Mouse (Mus musculus) frontal cortex, adult (tissue): ENCODE results near the gene Gin1.
A peak's percentile ranks its signal among the peaks of the same experiment; 100 is the strongest.

Experiments used
- ATAC-seq: cut with Nextera tagmentation; 2 replicates; pipeline ENCODE4 v1.9.2; 2017; ENCODE audit warnings: mild to moderate bottlenecking, moderate library complexity, mixed read lengths; ENCODE audit not compliant: low TSS enrichment

The Gin1 gene

DNA sequence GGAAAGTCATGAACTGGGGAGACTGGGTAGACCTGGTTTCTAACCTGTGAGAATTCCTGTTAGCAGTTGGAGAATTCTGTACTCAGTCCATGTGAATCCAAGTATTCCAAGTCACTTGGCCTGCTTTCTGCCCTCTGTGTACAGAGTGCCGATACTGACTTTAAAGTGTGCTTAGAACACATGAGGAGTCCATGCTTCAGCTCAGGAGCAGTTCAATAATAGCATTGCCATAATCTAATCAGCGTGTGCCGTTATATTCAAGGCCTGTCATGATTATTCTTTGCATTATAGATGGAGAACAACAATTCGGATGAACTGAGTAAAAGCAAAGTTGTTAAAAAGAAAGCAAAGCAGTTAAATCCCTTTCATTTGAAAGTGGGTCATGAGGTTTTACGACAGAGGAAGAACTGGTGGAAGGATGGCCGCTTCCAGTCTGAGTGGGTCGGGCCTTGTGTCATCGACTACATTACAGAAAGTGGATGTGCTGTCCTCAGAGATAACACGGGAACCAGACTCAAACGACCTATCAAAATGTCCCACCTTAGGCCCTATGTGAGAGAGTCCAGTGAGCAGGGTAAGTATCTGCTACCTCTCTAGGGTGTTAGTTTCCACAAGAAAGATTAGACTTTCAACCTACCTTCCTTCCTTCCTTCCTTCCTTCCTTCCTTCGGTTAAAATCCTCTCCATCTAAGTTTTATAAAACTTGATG lies 15.9 kb downstream of the Gin1 start:
- no peak for ATAC-seq

DNA sequence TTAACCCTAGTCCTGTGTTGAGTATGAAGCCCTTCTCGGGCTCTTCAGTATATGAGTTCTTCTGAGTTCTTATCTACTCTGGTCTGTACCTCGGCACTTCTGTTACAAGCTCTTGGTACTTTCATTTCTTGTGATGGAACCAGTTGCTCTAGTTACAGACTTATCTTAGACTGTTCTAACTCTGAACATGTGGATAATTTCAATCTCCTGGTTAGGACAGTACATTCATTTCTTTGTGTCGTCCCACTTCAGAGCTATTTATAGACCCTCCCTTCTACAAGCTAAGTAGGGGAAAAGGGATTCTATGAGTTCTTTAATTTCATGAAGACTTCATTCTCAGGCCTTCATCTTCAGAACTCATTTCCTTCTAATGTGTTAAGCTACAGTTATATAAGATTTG lies 17.7 kb downstream of the Gin1 start:
- peak; percentile 76 for ATAC-seq

DNA sequence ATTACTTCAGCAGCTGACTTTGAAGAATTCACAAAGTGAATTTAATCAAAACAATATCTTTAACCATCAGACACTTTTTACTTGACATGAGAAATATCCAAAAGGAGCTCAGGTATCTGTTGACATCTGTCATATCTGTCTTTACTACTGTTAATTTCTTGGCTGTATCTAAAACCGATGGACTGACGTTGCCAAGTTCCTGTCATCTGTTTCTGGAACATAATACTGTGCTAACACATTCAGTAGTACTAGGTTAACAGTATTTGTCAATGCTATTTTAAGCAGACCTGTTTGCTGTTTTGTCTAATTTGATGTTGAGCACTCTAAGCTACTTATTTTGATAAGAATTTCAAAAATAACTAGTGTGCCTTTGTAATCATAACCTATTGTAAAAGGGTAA lies 18.5 kb downstream of the Gin1 start:
- no peak for ATAC-seq

DNA sequence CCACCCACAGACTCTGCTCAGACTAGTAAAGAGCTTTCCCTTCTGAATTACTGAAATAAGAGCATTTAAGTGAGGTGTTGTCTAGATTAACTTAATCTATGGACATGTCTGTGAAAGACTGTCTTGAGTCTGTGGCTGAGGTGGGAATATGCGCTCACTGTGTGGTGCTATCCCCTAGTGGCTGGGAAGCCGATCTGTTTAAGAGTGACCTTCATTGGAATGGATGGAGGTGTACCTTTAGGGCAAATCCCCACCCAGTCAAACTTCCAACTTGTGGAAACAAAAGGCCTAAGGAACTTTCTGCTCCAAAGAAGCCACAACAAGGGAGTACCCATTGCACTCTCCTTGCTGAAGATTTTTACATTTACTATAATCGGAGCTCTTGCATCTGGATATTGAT lies 24.1 kb downstream of the Gin1 start:
- ATAC-seq: no peak

DNA sequence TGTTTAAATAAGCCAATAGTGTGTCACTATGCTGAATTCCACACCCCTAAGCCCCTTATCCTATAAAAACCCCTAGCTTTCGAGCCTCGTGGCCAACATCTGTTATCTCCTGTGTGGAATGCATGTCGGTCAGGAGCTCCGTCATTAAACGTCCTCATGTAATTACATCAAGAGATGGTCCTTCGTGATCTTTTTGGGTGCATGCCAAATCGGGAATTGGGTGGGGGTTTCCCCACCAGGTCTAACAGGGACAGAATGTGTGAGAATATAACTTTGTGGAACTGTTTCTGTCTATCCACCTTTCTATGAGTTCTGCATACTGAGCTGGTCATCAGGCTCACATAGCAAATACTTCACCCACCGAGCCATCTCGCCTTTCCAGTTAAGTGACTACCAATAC lies 26.0 kb downstream of the Gin1 start:
- no peak for ATAC-seq

DNA sequence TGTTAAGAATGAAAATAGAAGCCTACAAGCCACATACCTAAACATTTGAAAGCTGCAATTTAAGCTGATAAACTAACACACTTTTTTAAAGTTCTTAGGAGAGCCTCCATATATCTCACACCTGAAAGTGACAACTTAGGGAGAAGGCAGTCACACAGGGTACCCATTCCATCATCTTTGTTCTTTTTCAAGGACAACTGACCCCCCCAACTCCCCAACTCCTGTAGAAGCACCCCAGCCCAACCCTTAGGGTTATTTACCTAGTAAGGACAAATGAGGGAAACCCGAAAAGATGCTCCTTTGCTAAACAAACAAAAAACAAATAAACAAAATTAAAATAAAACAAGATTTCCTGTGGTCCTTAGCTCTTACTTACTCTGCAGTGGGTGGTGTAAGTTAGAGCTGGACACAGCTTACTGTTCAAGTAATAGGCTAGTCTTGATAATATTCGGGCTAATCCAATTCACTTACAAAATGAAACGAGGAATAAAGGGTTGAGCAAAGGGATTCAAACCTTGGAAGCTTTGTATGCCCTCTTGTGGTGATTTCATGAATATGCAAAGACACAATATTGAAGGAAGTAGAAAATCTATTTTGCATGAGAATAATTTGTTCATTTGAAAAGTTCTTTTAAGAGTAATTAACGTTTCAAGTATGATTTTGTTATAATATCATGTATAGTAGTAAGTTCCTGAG lies 32.4 kb downstream of the Gin1 start:
- peak; percentile 81 for ATAC-seq

DNA sequence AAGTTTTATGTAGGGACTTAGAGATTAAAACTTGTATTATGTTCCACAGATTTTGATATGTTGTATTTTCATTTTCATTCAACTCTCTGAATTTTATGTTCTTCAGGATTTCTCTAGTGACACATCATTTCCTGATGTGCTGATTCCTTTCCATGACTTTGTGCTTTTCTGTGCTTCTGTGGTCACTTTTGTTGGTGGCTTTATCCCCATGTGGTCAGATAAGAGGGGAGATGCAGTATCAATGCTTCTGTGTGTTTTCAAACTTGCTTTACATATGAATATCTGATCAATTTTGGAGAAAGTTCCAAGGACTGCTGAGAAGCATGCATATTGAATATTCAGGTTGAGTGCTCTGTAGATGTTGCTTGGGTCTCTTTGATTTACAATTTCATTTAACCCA lies 34.5 kb downstream of the Gin1 start:
- no peak for ATAC-seq

DNA sequence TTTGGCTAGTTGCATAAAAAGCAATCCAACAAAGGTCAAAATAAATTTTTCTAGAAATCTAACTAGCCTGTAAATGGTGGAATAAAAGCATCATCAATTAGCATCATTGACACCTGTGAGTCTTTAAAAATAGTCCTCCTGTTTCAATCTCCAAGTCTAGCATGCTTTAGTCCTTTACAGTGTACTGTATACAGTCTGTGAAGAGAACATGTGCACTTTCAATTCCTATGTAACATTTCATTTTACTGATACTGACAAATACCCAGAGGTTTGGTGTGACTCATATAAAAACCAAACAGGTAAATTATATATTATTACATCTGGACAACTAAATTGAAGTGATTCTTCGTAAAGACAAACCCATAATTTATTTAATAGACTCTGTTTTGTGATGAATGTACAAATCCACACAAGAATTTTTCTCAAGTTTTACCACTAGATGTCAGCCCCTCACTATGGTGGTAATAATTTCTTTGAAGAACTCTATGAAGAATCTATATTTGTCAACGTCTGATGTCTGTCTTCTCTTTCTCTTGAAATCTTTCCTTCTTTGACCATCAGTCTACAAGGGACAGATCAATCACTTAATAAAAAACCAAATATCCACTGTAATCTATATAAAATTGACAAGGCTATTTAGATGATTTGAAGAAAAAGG lies 39.4 kb downstream of the Gin1 start:
- ATAC-seq: peak; percentile 73; the same call in 1 of the 2 replicates

DNA sequence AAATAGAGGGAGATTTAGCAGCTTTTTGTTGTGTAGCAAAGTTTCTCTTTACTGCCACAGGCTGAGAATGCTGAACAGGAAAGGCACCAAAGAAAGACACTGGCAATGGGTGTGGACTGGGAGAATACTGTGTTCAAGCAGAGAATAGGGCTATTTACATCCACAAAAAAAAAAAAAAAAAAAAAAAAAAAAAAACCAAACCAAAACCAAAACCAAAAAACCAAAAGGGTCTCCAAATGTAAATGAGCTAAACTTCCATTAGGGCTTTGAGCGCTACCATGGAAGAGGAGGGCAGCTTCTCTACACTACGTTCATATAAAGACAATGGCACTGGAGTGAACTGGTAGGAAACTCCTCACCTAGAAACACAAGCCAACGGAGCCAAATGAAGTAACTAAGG lies 51.3 kb downstream of the Gin1 start:
- no peak for ATAC-seq

DNA sequence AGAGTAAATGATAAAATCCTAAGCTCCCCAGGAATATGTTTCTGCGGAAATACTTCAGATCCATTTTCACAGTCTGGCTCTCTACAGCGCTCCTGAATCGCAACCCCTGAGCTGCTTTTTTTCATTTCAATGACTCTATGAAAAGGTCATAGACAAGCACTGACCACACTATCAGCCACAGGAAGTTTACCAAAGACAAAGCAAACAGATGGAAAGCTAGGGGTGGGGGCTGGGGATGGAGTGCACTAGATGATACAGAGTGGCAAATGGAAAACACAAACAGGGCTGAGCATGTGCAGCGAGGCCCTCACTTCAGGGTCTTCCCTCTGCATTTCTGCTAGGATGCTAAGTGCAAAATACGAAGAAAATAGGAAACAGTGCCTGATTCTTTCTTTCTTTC lies 52.2 kb downstream of the Gin1 start:
- no peak for ATAC-seq

DNA sequence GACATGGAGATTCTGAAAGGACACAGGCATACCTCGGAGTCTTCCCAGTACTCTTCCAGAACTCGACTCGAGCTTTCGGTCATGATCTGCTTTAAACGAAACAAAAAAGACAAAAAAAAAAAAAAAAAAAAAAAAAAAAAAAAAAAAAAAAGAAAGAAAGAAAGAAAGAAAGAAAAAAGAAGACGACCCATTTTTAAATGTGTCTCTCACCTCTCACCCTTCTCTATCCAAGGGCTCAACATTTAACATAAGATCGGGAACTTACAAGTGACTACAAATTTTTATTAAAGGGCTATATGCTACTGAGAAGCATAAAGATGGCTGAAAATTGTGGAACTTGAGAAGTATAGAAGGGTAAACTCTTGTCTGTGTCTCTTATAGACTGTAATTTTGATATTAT lies 52.9 kb downstream of the Gin1 start:
- ATAC-seq: no peak

DNA sequence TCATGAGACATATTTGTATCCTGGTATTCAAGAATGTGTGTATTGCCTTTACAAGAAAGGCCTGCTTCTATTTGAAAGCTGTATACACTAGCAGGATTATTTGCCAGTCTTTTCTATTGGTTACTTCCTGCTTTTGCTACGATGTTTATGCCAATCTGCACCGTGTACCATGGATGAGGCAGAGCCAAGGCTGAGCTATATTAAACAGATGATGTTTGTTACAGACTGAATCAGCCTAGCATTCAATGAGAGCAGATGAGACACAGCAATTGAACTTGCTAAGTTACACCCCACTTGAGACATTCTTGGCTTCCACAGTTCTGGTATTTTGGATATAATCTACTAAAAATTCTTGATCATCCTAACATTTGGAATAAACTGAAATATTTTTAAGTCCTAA lies 57.6 kb downstream of the Gin1 start:
- ATAC-seq: peak; percentile 93

DNA sequence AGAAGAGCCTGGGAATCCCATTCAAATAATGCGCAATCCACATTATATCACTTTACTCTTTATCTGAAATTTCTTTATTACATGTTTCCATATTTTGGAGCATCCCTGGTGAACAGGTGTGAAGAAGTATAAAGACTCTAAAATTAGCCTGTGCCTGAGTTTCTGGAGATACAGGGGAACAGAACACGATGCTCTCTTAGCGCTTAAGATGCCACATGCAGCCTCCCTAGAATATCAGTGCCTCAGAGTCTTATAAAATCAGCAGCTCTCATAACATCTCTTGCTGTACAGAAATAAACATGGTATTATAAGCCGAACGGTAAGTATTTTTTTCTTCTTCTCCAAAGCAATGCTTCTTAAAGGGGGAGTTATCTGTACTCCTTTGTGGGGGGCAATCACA lies 58.1 kb downstream of the Gin1 start:
- ATAC-seq: peak; percentile 73

DNA sequence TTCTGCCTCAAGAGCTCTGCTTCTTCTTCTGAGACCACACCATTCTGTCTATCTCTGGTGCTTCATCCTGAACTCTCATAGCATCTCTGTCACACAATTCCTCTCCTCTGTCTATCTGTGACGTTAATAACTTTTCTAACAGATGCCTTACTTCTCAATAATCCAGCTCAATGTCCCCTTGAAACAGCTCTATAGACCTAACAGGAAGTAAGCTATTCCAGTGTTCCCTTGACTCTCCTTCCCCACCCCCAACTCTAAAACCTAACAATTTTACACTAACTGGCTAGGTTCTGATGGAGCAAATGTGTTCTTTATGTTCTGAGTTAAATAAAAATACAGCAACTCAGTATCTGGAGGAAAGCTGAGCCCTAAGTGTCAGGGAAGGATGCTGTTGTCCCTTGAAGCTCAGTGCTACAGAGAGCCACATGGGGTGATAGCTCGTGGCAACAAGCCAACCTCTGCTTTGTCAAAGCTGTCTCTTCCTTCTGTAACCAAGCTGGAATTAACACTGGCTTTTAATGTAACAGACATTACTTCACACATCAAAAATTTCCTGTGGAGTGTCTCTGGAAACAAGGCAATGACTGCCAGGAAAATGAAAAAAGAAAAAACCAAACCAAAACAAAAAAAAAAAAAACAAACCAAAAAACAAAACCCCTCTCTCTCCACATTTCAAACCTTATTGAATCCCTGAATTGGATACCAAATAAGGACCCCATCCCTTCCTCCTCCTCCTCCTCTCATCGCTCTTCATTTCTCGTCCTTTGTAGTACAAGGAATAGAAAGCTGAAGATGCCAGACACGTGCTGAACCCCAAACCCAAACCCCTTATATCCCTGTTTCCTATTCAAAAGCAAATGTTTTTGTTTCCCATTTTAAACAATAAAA lies 63.7 kb downstream of the Gin1 start:
- ATAC-seq: peak; percentile 71

DNA sequence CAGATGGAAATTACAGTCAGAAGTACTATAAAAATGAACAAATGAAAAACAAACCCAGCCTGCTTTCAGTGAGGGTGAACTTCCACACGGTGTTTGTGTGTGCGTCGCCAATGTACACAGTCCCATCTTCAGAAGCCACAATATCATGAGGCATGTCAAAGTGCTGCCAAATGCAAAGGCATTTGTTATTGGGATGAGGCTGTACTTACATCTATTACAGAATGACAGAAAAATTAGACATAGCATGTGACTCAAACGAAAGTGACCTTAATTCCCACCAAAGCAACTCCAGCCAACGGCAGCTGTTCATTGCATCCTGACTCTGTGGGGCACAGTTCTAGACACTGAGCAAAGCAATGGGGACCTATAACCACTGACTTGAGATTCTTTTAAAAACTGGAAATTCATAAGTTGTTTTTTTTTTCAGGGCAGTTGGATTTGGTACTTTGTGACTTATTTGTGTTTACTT lies 64.4 kb downstream of the Gin1 start:
- ATAC-seq: no peak
